Mouse (Mus musculus): Measurements from ENCODE around the gene Ceacam14. TPM values are rescaled to one million over a fixed set of nuclear protein-coding genes. Genes with fewer than 3 reads are reported as not detected.

Ceacam14 gene
- polyA plus RNA-seq (2012; rRNA removed; ENCODE audit: low replicate concordance) = not detected in 2 replicates

DNA sequence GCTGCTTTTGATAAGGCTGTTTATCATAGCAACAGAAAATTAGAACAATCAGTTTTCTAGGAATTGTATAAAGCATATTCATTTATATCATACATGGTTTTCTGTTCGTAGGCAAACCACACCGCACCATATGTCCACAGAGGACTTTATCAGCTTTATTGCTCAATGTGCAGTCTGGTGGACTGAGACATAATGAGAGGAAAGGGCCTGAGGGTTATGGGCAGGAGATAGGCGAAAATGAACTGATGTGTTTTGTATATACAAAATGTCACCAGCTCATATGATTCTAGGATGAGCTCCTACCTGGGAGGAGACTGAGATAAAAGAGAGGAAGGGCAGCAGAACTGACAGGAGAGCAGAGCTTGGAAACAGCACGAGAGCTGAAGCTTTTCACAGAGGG, at the start of gene Ceacam14:
TSS of gene Ceacam14 (plus strand) at position 301 of the 400 bp plus-strand sequence.

Other genes starting within 250 kb of the Ceacam14 start
- gene Ceacam5, start 99.4 kb upstream of the Ceacam14 start, polyA plus RNA-seq (2012; rRNA removed; ENCODE audit: low replicate concordance) = not detected in 2 replicates
- 0.04 TPM in 1 of 2 replicates, not detected in the other for gene Gm5155, start 59.1 kb downstream of the Ceacam14 start, polyA plus RNA-seq (2012; rRNA removed; ENCODE audit: low replicate concordance)
- gene Ceacam11, start 159.5 kb downstream of the Ceacam14 start, polyA plus RNA-seq (2012; rRNA removed; ENCODE audit: low replicate concordance) = not detected in 2 replicates
- not detected in 2 replicates for gene Ceacam13, start 197.3 kb downstream of the Ceacam14 start, polyA plus RNA-seq (2012; rRNA removed; ENCODE audit: low replicate concordance)

Measured in mammary gland, adult 2 months (tissue).